In the genomic region with DNA sequence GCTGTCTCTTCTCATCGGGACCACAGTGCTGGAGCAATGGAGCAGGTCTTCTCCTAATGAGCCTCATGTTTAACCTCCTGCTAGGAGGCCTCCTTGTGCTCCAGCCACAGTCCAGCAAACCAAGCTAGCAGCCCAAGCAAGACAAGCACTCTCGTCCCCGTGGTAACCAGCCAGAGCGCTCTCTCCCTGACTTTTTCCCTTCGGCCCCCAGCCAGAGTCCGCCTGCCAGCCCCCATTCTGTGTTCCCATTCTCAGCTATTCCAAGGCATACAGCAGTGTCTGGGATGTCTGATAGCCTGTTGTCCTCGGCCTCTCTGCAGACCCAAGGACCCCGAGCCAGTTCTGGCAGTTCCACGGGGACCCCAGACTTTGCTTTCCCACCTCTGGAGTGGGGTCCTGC, we compare ENCODE assay signal across 24 mouse cellular contexts. TPM values are rescaled to one million over a fixed set of nuclear protein-coding genes. Genes with fewer than 3 reads are reported as not detected.
A peak's percentile ranks its signal among the peaks of the same experiment; 100 is the strongest.
DNase-seq lines count a peak whose midpoint lies in the region; ATAC-seq and TF ChIP-seq lines count a peak whose summit lies in the region.
"Had no signal": no experiment of that assay in that cellular context is flagged by ENCODE, and none has a peak within 500 bp of the region (broad histone marks: within the 10 kb centered on the region; RNA-seq: fewer than 3 reads in every experiment).

No protein-coding gene starts in this region.

- H3K4me1 ChIP-seq in forebrain, embryonic 10.5 days = peaks cover 20% of the 10 kb centered on the region
- H3K4me1 ChIP-seq in forebrain, embryonic 16.5 days (replicated peaks; ENCODE audit: control insufficient read depth, insufficient read depth, low read length) = peaks cover 3% of the 10 kb centered on the region
- no peaks in the 10 kb centered on the region; the same call in 1 of the 2 replicates for H3K4me1 ChIP-seq in hindbrain, postnatal 0 days (ENCODE audit: insufficient read depth, low read length)
- peaks cover 12% of the 10 kb centered on the region for H3K4me1 ChIP-seq in hindbrain, embryonic 12.5 days
- no peaks in the 10 kb centered on the region for H3K4me1 ChIP-seq in midbrain, embryonic 16.5 days (ENCODE audit: control insufficient read depth, insufficient read depth, low read length)
- no peaks in the 10 kb centered on the region for H3K4me1 ChIP-seq in midbrain, embryonic 15.5 days
- H3K4me1 ChIP-seq: heart, embryonic 12.5 days; intestine, embryonic 15.5 days had no signal

- TF ChIP-seq CTCF in hindbrain, postnatal 0 days (IDR thresholded peaks at IDR 0.05; ENCODE audit: low read depth) = no peak

- WGBS in forebrain, embryonic 10.5 days = 60% methylated on average over 9 of the region's 9 CpGs
- WGBS in forebrain, embryonic 16.5 days = 61% methylated on average over 9 of the region's 9 CpGs
- WGBS in hindbrain, postnatal 0 days = 28% methylated on average over 9 of the region's 9 CpGs
- 50% methylated on average over 9 of the region's 9 CpGs for WGBS in hindbrain, embryonic 12.5 days
- 47% methylated on average over 9 of the region's 9 CpGs for WGBS in midbrain, embryonic 16.5 days
- WGBS in midbrain, embryonic 15.5 days = 55% methylated on average over 9 of the region's 9 CpGs

- no peaks in the 10 kb centered on the region for H3K36me3 ChIP-seq in forebrain, embryonic 10.5 days (replicated peaks)
- no peaks in the 10 kb centered on the region for H3K36me3 ChIP-seq in forebrain, embryonic 16.5 days (ENCODE audit: control insufficient read depth, insufficient read depth)
- no peaks in the 10 kb centered on the region for H3K36me3 ChIP-seq in hindbrain, postnatal 0 days (ENCODE audit: insufficient read depth, low read length)
- no peaks in the 10 kb centered on the region for H3K36me3 ChIP-seq in hindbrain, embryonic 12.5 days
- H3K36me3 ChIP-seq in midbrain, embryonic 16.5 days (ENCODE audit: control insufficient read depth, insufficient read depth, low read length) = no peaks in the 10 kb centered on the region
- no peaks in the 10 kb centered on the region for H3K36me3 ChIP-seq in midbrain, embryonic 15.5 days (replicated peaks)
- H3K36me3 ChIP-seq: embryonic facial prominence, embryonic 12.5 days; forebrain, embryonic 12.5 days; heart, embryonic 12.5 days; intestine, embryonic 15.5 days had no signal

- H3K9ac ChIP-seq in forebrain, embryonic 16.5 days (replicated peaks; ENCODE audit: low read depth, low read length) = no peak overlapping the region
- H3K9ac ChIP-seq in hindbrain, postnatal 0 days (replicated peaks; ENCODE audit: low read length) = no peak overlapping the region
- no peak overlapping the region for H3K9ac ChIP-seq in hindbrain, embryonic 12.5 days
- H3K9ac ChIP-seq in midbrain, embryonic 16.5 days (ENCODE audit: low read depth, low read length) = no peak overlapping the region
- no peak overlapping the region for H3K9ac ChIP-seq in midbrain, embryonic 15.5 days
- H3K9ac ChIP-seq: embryonic facial prominence, embryonic 12.5 days; forebrain, postnatal 0 days; heart, embryonic 12.5 days; intestine, embryonic 15.5 days had no signal

- no peak for DNase-seq in forebrain, embryonic 10.5 days (ENCODE audit: extremely low spot score, low spot score)
- peak; percentile 45 for DNase-seq in hindbrain, postnatal 0 days (ENCODE audit: low spot score)
- DNase-seq: adrenal gland, postnatal 14 days; cerebellum, adult 18-20 months; forebrain, postnatal 0 days; gastrocnemius, adult 2 months; gastrocnemius, postnatal 25 days had no signal

- ATAC-seq in forebrain, embryonic 16.5 days = no peak
- ATAC-seq in hindbrain, postnatal 0 days = peak; percentile 58; the same call in 1 of the 2 replicates
- no peak for ATAC-seq in hindbrain, embryonic 12.5 days (ENCODE audit: low FRiP score)
- peak; percentile 39; the same call in 1 of the 2 replicates for ATAC-seq in midbrain, embryonic 16.5 days
- ATAC-seq in midbrain, embryonic 15.5 days (replicated peaks) = no peak
- ATAC-seq: activated CD4-positive, CD25-positive, alpha-beta regulatory T cell, adult 4 months; forebrain, postnatal 0 days; intestine, embryonic 15.5 days; Patski had no signal

- no peaks in the 10 kb centered on the region for H3K9me3 ChIP-seq in forebrain, embryonic 10.5 days
- H3K9me3 ChIP-seq in forebrain, embryonic 16.5 days (ENCODE audit: control insufficient read depth, low read length) = no peaks in the 10 kb centered on the region
- no peaks in the 10 kb centered on the region for H3K9me3 ChIP-seq in hindbrain, postnatal 0 days (ENCODE audit: low read length)
- H3K9me3 ChIP-seq in hindbrain, embryonic 12.5 days (replicated peaks) = no peaks in the 10 kb centered on the region
- no peaks in the 10 kb centered on the region for H3K9me3 ChIP-seq in midbrain, embryonic 16.5 days (replicated peaks; ENCODE audit: control insufficient read depth, low read length, poor library complexity, severe bottlenecking)
- H3K9me3 ChIP-seq in midbrain, embryonic 15.5 days = no peaks in the 10 kb centered on the region
- H3K9me3 ChIP-seq: embryonic facial prominence, embryonic 12.5 days; forebrain, embryonic 12.5 days; heart, embryonic 12.5 days; intestine, embryonic 15.5 days had no signal

- H3K27ac ChIP-seq in forebrain, embryonic 10.5 days = peak overlapping the region; percentile 44
- no peak overlapping the region for H3K27ac ChIP-seq in forebrain, embryonic 16.5 days (ENCODE audit: low read length)
- H3K27ac ChIP-seq in hindbrain, postnatal 0 days = no peak overlapping the region
- no peak overlapping the region for H3K27ac ChIP-seq in hindbrain, embryonic 12.5 days
- H3K27ac ChIP-seq in midbrain, embryonic 16.5 days (ENCODE audit: low read length) = no peak overlapping the region
- H3K27ac ChIP-seq in midbrain, embryonic 15.5 days = no peak overlapping the region
- H3K27ac ChIP-seq: embryonic facial prominence, embryonic 12.5 days; forebrain, embryonic 12.5 days; gastrocnemius, adult 2 months; intestine, embryonic 15.5 days had no signal

- H3K27me3 ChIP-seq in forebrain, embryonic 10.5 days (ENCODE audit: poor library complexity, severe bottlenecking) = peaks cover 26% of the 10 kb centered on the region
- H3K27me3 ChIP-seq in forebrain, embryonic 16.5 days (replicated peaks; ENCODE audit: control insufficient read depth, insufficient read depth, low read length) = no peaks in the 10 kb centered on the region
- H3K27me3 ChIP-seq in hindbrain, postnatal 0 days (ENCODE audit: insufficient read depth, low read length) = no peaks in the 10 kb centered on the region; the same call in 1 of the 2 replicates
- H3K27me3 ChIP-seq in hindbrain, embryonic 12.5 days = peaks cover 19% of the 10 kb centered on the region; the same call in 1 of the 2 replicates
- no peaks in the 10 kb centered on the region for H3K27me3 ChIP-seq in midbrain, embryonic 16.5 days (ENCODE audit: control insufficient read depth, insufficient read depth, low read depth, low read length)
- H3K27me3 ChIP-seq in midbrain, embryonic 15.5 days (replicated peaks) = 0 out of 2 replicates have a peak, but pooled peaks cover 3% of the 10 kb centered on the region
- H3K27me3 ChIP-seq: embryonic facial prominence, embryonic 12.5 days; intestine, embryonic 15.5 days had no signal

- H3K4me2 ChIP-seq in forebrain, embryonic 16.5 days (ENCODE audit: low read length) = no peak overlapping the region
- no peak overlapping the region for H3K4me2 ChIP-seq in hindbrain, postnatal 0 days (ENCODE audit: low read depth, low read length)
- no peak overlapping the region for H3K4me2 ChIP-seq in hindbrain, embryonic 12.5 days (replicated peaks)
- no peak overlapping the region for H3K4me2 ChIP-seq in midbrain, embryonic 16.5 days (ENCODE audit: low read length)
- no peak overlapping the region for H3K4me2 ChIP-seq in midbrain, embryonic 15.5 days
- H3K4me2 ChIP-seq: embryonic facial prominence, embryonic 12.5 days; forebrain, embryonic 12.5 days; heart, embryonic 12.5 days; intestine, embryonic 15.5 days had no signal

- no peak overlapping the region for H3K4me3 ChIP-seq in forebrain, embryonic 10.5 days
- no peak overlapping the region for H3K4me3 ChIP-seq in forebrain, embryonic 16.5 days (replicated peaks; ENCODE audit: low read length)
- H3K4me3 ChIP-seq in hindbrain, postnatal 0 days (ENCODE audit: low read length) = no peak overlapping the region
- no peak overlapping the region for H3K4me3 ChIP-seq in hindbrain, embryonic 12.5 days
- H3K4me3 ChIP-seq in midbrain, embryonic 16.5 days (ENCODE audit: low read depth, low read length) = no peak overlapping the region
- no peak overlapping the region for H3K4me3 ChIP-seq in midbrain, embryonic 15.5 days
- H3K4me3 ChIP-seq: embryonic facial prominence, embryonic 12.5 days; forebrain, embryonic 12.5 days; gastrocnemius, adult 2 months; heart, embryonic 12.5 days; intestine, embryonic 15.5 days had no signal

RNA-seq across cellular contexts. Expression of gene A230072I06Rik, which starts 38.5 kb away (rescaled TPM):
- not detected in 2 replicates for polyA plus RNA-seq in forebrain, embryonic 10.5 days (2016; fragmentation: Nextera tagmentation; extraction: Ambion mirVana)
- 0.17 and 0.77 TPM in 2 replicates for polyA plus RNA-seq in forebrain, embryonic 16.5 days (2015; fragmentation: Nextera tagmentation; extraction: Ambion mirVana)
- 0.36 and 0.63 TPM in 2 replicates for total RNA-seq in hindbrain, postnatal 0 days (2014; rRNA removed)
- not detected in 2 replicates for polyA plus RNA-seq in hindbrain, postnatal 0 days (2015; fragmentation: Nextera tagmentation; extraction: Ambion mirVana)
- 0.12 TPM in 1 of 2 replicates, not detected in the other for polyA plus RNA-seq in hindbrain, embryonic 12.5 days (2016; fragmentation: Nextera tagmentation; extraction: Ambion mirVana)
- polyA plus RNA-seq in midbrain, embryonic 16.5 days (2015; fragmentation: Nextera tagmentation; extraction: Ambion mirVana) = 0.11 TPM in 1 of 2 replicates, not detected in the other
- 0.09 and 0.15 TPM in 2 replicates for polyA plus RNA-seq in midbrain, embryonic 15.5 days (2015; fragmentation: Nextera tagmentation; extraction: Ambion mirVana)
- total RNA-seq: adrenal gland, adult 18-20 months; adrenal gland, postnatal 14 days; CH12.LX; gastrocnemius, adult 2 months; gastrocnemius, postnatal 25 days; granulocyte monocyte progenitor cell, adult 5-6 weeks; heart, adult 8-10 months; heart, postnatal 25 days had no signal
- polyA plus RNA-seq: activated CD4-positive, CD25-positive, alpha-beta regulatory T cell, adult 4 months; cortical plate, adult 2 months; embryonic facial prominence, embryonic 12.5 days; forebrain, postnatal 0 days; heart, embryonic 12.5 days; heart, embryonic 16.5 days; intestine, embryonic 15.5 days; Patski had no signal

Comparison
In these comparisons a context has a peak if more than half of its experiments do, and no peak if none do; other contexts are left out.
1. ATAC-seq: peak in hindbrain, postnatal 0 days (single experiment) and midbrain, embryonic 16.5 days (single experiment); none in forebrain, embryonic 16.5 days (single experiment), hindbrain, embryonic 12.5 days (single experiment) and midbrain, embryonic 15.5 days (single experiment).